16 mouse cellular contexts compared by ENCODE assay signal in the genomic region with DNA sequence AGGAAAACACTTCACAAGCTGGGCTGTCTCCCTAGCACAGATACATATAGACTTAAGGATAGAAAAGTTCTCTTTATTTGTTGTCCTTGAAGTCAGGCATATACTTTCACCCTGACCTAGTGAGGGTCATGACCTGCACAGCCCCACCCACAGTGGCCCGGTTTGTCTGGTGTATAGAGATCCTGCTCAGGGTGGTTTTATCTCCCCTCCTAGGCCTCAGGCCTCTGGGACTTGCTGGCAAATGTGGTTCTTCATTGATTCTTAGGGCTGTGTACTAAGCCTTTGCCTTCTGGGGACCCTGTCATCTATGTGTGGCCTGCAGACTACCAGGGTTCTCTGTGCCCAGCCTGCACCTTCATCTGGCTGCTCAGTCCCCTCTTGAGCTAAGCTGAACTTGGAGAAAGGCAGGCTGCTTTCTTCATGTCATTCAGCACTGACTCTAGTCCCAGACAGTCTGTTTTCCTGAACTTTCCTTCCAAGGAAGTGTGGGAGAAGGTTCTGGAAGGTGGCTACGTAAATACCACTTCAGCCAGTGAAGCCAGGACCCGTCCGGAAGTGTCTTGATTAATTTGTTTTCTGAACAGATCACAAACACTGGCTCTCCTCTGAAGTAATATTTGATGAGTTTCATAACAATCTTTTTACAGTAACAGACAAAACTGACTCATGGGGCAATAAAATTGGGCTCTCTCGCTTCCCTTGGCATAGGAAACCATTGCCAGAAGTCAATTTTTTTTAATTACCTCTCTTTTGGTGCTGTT.
DNase-seq lines count a peak whose midpoint lies in the region; ATAC-seq and TF ChIP-seq lines count a peak whose summit lies in the region.
"Had no signal": no experiment of that assay in that cellular context is flagged by ENCODE, and none has a peak within 500 bp of the region (broad histone marks: within the 10 kb centered on the region; RNA-seq: fewer than 3 reads in every experiment).

No protein-coding gene starts in this region.

- no peaks in the 10 kb centered on the region for H3K36me3 ChIP-seq in liver, embryonic 11.5 days (ENCODE audit: control insufficient read depth, insufficient read depth, low read length)
- H3K36me3 ChIP-seq in liver, postnatal 0 days (replicated peaks; ENCODE audit: insufficient read depth, low read length): no peaks in the 10 kb centered on the region
- no peaks in the 10 kb centered on the region for H3K36me3 ChIP-seq in limb, embryonic 10.5 days
- H3K36me3 ChIP-seq: liver, embryonic 15.5 days; midbrain, embryonic 15.5 days had no signal

- H3K4me2 ChIP-seq in liver, embryonic 11.5 days: no peak overlapping the region
- H3K4me2 ChIP-seq in liver, postnatal 0 days (ENCODE audit: low read depth, low read length): no peak overlapping the region
- H3K4me2 ChIP-seq: liver, embryonic 15.5 days; midbrain, embryonic 15.5 days had no signal

- H3K9me3 ChIP-seq in liver, embryonic 11.5 days (ENCODE audit: control insufficient read depth, low read length): no peaks in the 10 kb centered on the region
- H3K9me3 ChIP-seq in liver, postnatal 0 days (ENCODE audit: low read length): no peaks in the 10 kb centered on the region
- no peaks in the 10 kb centered on the region for H3K9me3 ChIP-seq in limb, embryonic 10.5 days (replicated peaks)
- H3K9me3 ChIP-seq: liver, embryonic 15.5 days; midbrain, embryonic 15.5 days had no signal

- peak overlapping the region; percentile 73 for H3K27ac ChIP-seq in gastrocnemius, adult 2 months
- no peak overlapping the region for H3K27ac ChIP-seq in liver, embryonic 11.5 days (ENCODE audit: low read depth, low read length)
- H3K27ac ChIP-seq in liver, postnatal 0 days (ENCODE audit: low read depth): no peak overlapping the region
- H3K27ac ChIP-seq in limb, embryonic 10.5 days: peak overlapping the region; percentile 83
- H3K27ac ChIP-seq: liver, embryonic 15.5 days; macrophage; midbrain, embryonic 15.5 days had no signal

- no peaks in the 10 kb centered on the region; the same call in 1 of the 2 replicates for H3K4me1 ChIP-seq in liver, embryonic 11.5 days (replicated peaks; ENCODE audit: control insufficient read depth, insufficient read depth, low read length)
- no peaks in the 10 kb centered on the region for H3K4me1 ChIP-seq in liver, postnatal 0 days (ENCODE audit: insufficient read depth)
- H3K4me1 ChIP-seq in limb, embryonic 10.5 days: peaks cover 32% of the 10 kb centered on the region
- H3K4me1 ChIP-seq: liver, embryonic 15.5 days had no signal

- 75% methylated on average over 5 of the region's 5 CpGs for WGBS in liver, embryonic 11.5 days
- WGBS in liver, postnatal 0 days (ENCODE audit: insufficient replicate concordance): 70% methylated on average over 5 of the region's 5 CpGs
- 85% methylated on average over 5 of the region's 5 CpGs for WGBS in limb, embryonic 10.5 days

- no peak overlapping the region for H3K9ac ChIP-seq in liver, embryonic 11.5 days (ENCODE audit: low read depth, low read length)
- no peak overlapping the region for H3K9ac ChIP-seq in liver, postnatal 0 days (replicated peaks)
- H3K9ac ChIP-seq: liver, embryonic 15.5 days; midbrain, embryonic 15.5 days had no signal

- TF ChIP-seq EP300 in liver, postnatal 0 days (IDR thresholded peaks at IDR 0.05; ENCODE audit: low read depth): no peak

- intact Hi-C loops in gastrocnemius, adult 2 months (cut with DNase I): loop anchor here (5.0 kb wide), 1 partner anchor 624 kb away; no protein-coding TSS in a partner anchor

- H3K4me3 ChIP-seq in gastrocnemius, adult 2 months: no peak overlapping the region
- H3K4me3 ChIP-seq in liver, embryonic 11.5 days (ENCODE audit: low read depth, low read length): no peak overlapping the region
- H3K4me3 ChIP-seq in liver, postnatal 0 days (ENCODE audit: low read depth, low read length): no peak overlapping the region
- no peak overlapping the region for H3K4me3 ChIP-seq in limb, embryonic 10.5 days
- H3K4me3 ChIP-seq: liver, embryonic 15.5 days; midbrain, embryonic 15.5 days had no signal

- TF ChIP-seq CTCF in gastrocnemius, adult 2 months (IDR thresholded peaks at IDR 0.05): no peak
- no peak for TF ChIP-seq CTCF in liver, postnatal 0 days (IDR thresholded peaks at IDR 0.05; ENCODE audit: low read depth)

- peak; percentile 16 for DNase-seq in gastrocnemius, adult 2 months
- DNase-seq in gastrocnemius, postnatal 4 days (ENCODE audit: low spot score in 2 of 2): no peak
- DNase-seq in liver, embryonic 11.5 days (ENCODE audit: low spot score): no peak
- no peak for DNase-seq in liver, postnatal 0 days
- peak; percentile 59 for DNase-seq in NIH3T3 (ENCODE audit: low read depth)
- no peak for DNase-seq in limb, embryonic 10.5 days (ENCODE audit: low spot score)
- no peak for DNase-seq in right cerebral cortex, postnatal 14 days
- no peak for DNase-seq in cerebellum, adult 11-12 months
- DNase-seq: adrenal gland, postnatal 10 days; cerebellum, adult 9-11 months; heart, postnatal 4 days; kidney, postnatal 10 days; thymus, adult 18-20 months had no signal

- ATAC-seq in liver, embryonic 11.5 days (replicated peaks; ENCODE audit: low FRiP score): peak; percentile 68
- ATAC-seq in liver, postnatal 0 days: no peak
- ATAC-seq: midbrain, embryonic 15.5 days had no signal

- no peaks in the 10 kb centered on the region for H3K27me3 ChIP-seq in liver, embryonic 11.5 days (replicated peaks; ENCODE audit: control insufficient read depth, insufficient read depth, low read length)
- H3K27me3 ChIP-seq in liver, postnatal 0 days (ENCODE audit: insufficient read depth, low read length): no peaks in the 10 kb centered on the region
- H3K27me3 ChIP-seq in limb, embryonic 10.5 days (ENCODE audit: low read depth, poor library complexity, severe bottlenecking): no peaks in the 10 kb centered on the region
- H3K27me3 ChIP-seq: liver, embryonic 15.5 days; midbrain, embryonic 15.5 days had no signal

Comparison
In these comparisons a context has a peak if more than half of its experiments do, and no peak if none do; other contexts are left out.
1. DNase-seq: peak in gastrocnemius, adult 2 months (single experiment) and NIH3T3 (single experiment); none in gastrocnemius, postnatal 4 days (0 of 2), liver, embryonic 11.5 days (single experiment), liver, postnatal 0 days (single experiment), limb, embryonic 10.5 days (single experiment), right cerebral cortex, postnatal 14 days (single experiment) and cerebellum, adult 11-12 months (single experiment).
2. H3K27ac ChIP-seq: peak in gastrocnemius, adult 2 months (single experiment) and limb, embryonic 10.5 days (single experiment); none in liver, embryonic 11.5 days (single experiment) and liver, postnatal 0 days (single experiment).